Mouse (Mus musculus) CH12.LX (cell line): ENCODE results near the gene Ncoa4.

Source experiments
- CHD2 ChIP-seq: IDR thresholded peaks from 2 replicates; pipeline ENCODE4 v1.6.1; 2011; ENCODE audit warnings: low read length, improper control_type of control experiment
- EP300 ChIP-seq: IDR thresholded peaks from 2 replicates; pipeline ENCODE4 v1.6.1; 2011; ENCODE audit warnings: low read length, improper control_type of control experiment
- MAFK ChIP-seq: IDR thresholded peaks from 2 replicates; pipeline ENCODE4 v1.6.1; 2011; ENCODE audit warnings: low read length, improper control_type of control experiment; ENCODE audit not compliant: insufficient replicate concordance
- NELFE ChIP-seq: IDR thresholded peaks from 2 replicates; pipeline ENCODE4 v1.6.1; 2011; ENCODE audit warnings: low read depth, low read length, improper control_type of control experiment
- POLR2A ChIP-seq: IDR thresholded peaks from 2 replicates; pipeline ENCODE4 v1.6.1; 2011; ENCODE audit warnings: low read depth, mild to moderate bottlenecking, improper control_type of control experiment, low read length
- SIN3A ChIP-seq: IDR thresholded peaks from 2 replicates; pipeline ENCODE4 v1.6.1; 2012; ENCODE audit warnings: low read length, improper control_type of control experiment, inconsistent platforms
- TBP ChIP-seq: conservative IDR thresholded peaks from 2 replicates; pipeline ENCODE4 v1.6.1; 2011; ENCODE audit warnings: low read depth, low read length, improper control_type of control experiment

DNA sequence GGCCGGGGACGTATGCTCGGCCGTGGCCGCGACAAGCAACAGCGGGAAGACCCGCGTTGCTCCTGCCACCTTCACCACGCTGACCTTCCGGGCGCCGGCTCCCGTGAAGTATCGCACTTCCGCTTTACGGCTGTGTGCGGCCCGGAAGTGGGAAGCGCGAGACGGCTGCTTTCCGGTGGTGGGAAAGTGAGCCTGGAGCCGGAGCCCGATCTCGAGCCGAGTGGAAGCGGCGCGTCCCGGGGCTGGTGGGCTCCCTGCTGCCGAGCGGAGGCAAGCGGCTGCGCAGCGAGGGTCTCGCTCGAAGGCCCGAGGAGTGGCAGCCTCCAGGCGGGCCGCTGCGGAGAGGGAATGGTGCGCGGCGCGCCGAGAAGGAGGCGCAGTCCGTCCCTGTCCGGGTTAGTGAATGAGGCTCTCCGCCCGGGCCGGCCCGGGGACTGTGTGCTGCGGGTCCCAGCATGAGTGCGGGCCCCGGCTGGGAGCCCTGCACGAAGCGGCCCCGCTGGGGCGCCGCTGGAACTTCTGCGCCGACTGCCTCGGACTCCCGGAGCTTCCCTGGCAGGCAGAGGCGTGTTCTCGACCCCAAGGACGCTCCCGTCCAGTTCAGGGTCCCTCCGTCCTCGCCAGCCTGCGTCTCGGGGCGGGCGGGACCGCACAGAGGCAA is 42.3 kb downstream of the Ncoa4 start, which contains the start of the genes Timm23 and Parg:
- TF ChIP-seq POLR2A (peak; percentile 82), NELFE (peak; percentile 76), EP300 (no peak), CHD2 (no peak), MAFK (no peak), SIN3A (peak; percentile 85), TBP (0 out of 2 replicates have a peak, but pooled peaks have one; percentile 12)
